Mouse (Mus musculus): ENCODE measurements around the gene Pamr1. TPM values are rescaled to one million over a fixed set of nuclear protein-coding genes. Genes with fewer than 3 reads are reported as not detected.

The Pamr1 gene
- total RNA-seq (2023) = 1 to 10 TPM in 1 of 2 experiments, under 1 TPM in 1; 0.58 to 2.9 TPM

DNA sequence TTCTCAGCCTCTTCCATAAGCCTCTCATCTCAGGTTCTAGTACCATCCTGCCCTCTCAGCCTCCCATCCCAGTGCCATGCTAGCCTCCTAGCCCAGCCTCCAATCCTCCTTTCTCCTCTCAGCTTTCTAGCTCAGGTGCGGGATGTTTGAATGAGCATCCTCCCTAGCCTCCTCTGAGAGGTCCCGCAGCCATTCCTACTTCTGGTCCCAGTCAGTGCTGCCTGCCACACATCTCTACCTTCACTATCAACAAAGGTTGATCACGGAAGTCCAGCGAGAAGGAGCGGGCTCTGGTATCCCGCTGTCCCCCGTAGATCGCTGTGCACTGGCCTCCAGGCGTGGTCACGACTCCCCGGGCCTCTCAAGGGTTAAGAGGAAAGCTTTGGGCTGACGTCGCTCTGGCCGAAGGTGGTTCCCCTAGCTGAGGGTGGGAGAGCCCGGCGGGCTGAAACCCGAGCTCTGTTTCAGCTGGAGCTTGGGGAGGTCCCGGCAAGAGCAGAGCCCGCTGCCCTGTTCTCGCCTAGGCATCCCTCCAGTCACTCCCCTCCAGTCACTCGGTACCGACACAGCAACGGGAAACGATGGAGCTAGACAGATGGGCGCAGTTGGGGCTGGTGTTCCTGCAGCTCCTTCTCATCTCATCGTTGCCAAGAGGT is at the start of gene Pamr1:
Gene Pamr1, plus strand, starts transcription at position 402 of the 656 bp plus-strand sequence.

DNA sequence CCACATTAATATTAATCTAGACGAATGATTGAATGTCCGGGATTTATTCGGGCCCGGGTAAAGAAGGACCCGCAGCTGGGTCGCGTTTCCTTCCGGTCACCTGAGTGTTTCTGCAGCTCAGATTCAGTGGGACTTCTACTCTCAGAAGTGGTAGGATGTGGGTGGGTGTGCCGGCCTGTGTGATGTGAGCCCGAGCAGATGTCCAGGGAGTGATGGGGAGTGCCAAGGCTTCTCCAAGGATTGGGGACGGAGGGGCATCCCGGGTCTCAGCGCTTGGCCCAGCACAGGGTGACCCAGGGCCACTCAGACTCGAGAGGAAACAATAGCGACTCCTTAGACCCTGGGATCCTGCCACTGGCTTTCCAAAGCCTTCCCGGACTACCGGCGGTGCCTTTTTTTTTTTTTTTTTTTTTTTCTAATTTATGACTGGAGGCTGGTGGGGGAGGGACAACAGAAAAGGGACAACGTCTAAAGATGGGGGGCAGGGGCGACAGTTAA is 108.4 kb downstream of the Pamr1 start, which contains the start of gene Slc1a2:
Gene Slc1a2, plus strand, starts transcription at position 497 of the 498 bp plus-strand sequence.

Other genes starting within 250 kb of the Pamr1 start
- gene Trim44, start 142.2 kb upstream of the Pamr1 start, total RNA-seq (2023) = 10 to 100 TPM; 58.9 to 59.4 TPM
- gene Fjx1, start 97.5 kb upstream of the Pamr1 start, total RNA-seq (2023) = not detected
- under 1 TPM in 1 of 2 experiments, not detected in 1; 0.20 TPM for gene Slc1a2, start 108.6 kb downstream of the Pamr1 start, total RNA-seq (2023)